In the genomic region with DNA sequence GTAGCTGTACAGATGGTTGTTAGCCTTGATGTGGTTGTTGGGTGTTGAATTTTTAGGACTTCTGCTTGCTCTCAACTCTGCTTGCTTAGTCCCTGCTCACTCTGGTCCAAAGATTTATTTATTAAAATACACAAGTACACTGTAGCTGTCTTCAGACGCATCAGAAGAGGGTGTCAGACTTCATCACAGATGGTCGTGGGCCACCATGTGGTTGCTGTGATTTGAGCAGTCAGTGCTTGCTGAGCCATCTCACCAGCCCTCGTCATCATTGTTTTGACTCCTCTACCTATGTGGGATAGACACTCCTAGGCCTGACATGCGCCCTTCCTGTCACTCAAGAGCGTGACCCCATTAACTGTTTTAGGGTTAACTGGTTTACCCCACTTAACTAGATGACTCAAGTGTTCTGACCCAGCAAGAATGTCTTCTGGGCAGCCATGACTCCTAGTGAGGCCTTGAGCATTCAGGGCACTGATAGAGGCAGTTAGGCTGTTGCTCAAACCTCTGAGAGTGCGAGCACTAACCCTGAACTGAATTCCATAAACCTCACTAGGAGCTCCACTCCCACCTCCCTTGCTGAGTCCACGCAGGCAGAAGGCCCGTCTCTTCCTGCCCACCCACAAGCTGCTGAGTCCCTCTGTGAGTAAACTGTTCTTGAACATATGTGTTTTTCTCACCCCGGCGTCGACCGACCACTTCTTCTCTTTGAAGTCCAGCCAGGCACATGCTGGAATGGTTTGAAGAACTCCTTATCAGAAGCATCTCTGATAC, we compare ENCODE assay signal across 21 mouse cellular contexts. TPM values are rescaled to one million over a fixed set of nuclear protein-coding genes. Genes with fewer than 3 reads are reported as not detected.
DNase-seq lines count a peak whose midpoint lies in the region; ATAC-seq and TF ChIP-seq lines count a peak whose summit lies in the region.
"Had no signal": no experiment of that assay in that cellular context is flagged by ENCODE, and none has a peak within 500 bp of the region (broad histone marks: within the 10 kb centered on the region; RNA-seq: fewer than 3 reads in every experiment).

No protein-coding gene starts in this region.

- H3K27me3 ChIP-seq in lung, embryonic 14.5 days (ENCODE audit: insufficient read depth, low read length) = no peaks in the 10 kb centered on the region
- H3K27me3 ChIP-seq in heart, embryonic 12.5 days (replicated peaks) = no peaks in the 10 kb centered on the region
- H3K27me3 ChIP-seq: intestine, embryonic 15.5 days; limb, embryonic 12.5 days; liver, embryonic 15.5 days; neural tube, embryonic 12.5 days had no signal

- no peak overlapping the region for H3K27ac ChIP-seq in lung, embryonic 14.5 days (ENCODE audit: low read depth)
- no peak overlapping the region for H3K27ac ChIP-seq in heart, embryonic 12.5 days (ENCODE audit: poor library complexity, severe bottlenecking)
- H3K27ac ChIP-seq: hindbrain, embryonic 14.5 days; intestine, embryonic 15.5 days; kidney, postnatal 0 days; limb, embryonic 12.5 days; liver, embryonic 15.5 days; neural tube, embryonic 12.5 days had no signal

- peak; percentile 73 for DNase-seq in heart, adult 11 months
- no peak for DNase-seq in heart, postnatal 4 days
- no peak for DNase-seq in lung, embryonic 14.5 days
- DNase-seq in lung, adult 2 months = no peak
- peak; percentile 61 for DNase-seq in adrenal gland, postnatal 14 days
- peak; percentile 43 to 53 for DNase-seq in right cerebral cortex, postnatal 10 days (ENCODE audit: low spot score in 2 of 2)
- DNase-seq: B cell, adult 2 months; cerebellum, adult 18-20 months; gastrocnemius, postnatal 14 days; heart, postnatal 10 days; thymus, adult 2 months had no signal

- no peaks in the 10 kb centered on the region for H3K4me1 ChIP-seq in lung, embryonic 14.5 days (ENCODE audit: insufficient read depth)
- no peaks in the 10 kb centered on the region for H3K4me1 ChIP-seq in lung, adult 2 months (ENCODE audit: control insufficient read depth, insufficient read depth, low read length)
- H3K4me1 ChIP-seq in heart, embryonic 12.5 days (replicated peaks) = no peaks in the 10 kb centered on the region
- H3K4me1 ChIP-seq: intestine, embryonic 15.5 days; liver, embryonic 15.5 days; neural tube, embryonic 12.5 days had no signal

- H3K36me3 ChIP-seq in lung, embryonic 14.5 days (ENCODE audit: insufficient read depth) = no peaks in the 10 kb centered on the region
- no peaks in the 10 kb centered on the region for H3K36me3 ChIP-seq in heart, embryonic 12.5 days
- H3K36me3 ChIP-seq: intestine, embryonic 15.5 days; limb, embryonic 12.5 days; liver, embryonic 15.5 days; neural tube, embryonic 12.5 days had no signal

- peak; percentile 31 for ATAC-seq in lung, embryonic 14.5 days (ENCODE audit: insufficient read depth)
- ATAC-seq in heart, embryonic 12.5 days (ENCODE audit: insufficient number of reproducible peaks, low FRiP score) = no peak
- ATAC-seq: forebrain, embryonic 16.5 days; intestine, embryonic 15.5 days had no signal

- no peak overlapping the region for H3K4me3 ChIP-seq in lung, embryonic 14.5 days (ENCODE audit: low read depth, low read length)
- H3K4me3 ChIP-seq in lung, adult 2 months (replicated peaks; ENCODE audit: extremely low read depth, low read depth, low read length) = no peak overlapping the region
- no peak overlapping the region for H3K4me3 ChIP-seq in heart, embryonic 12.5 days
- H3K4me3 ChIP-seq: erythroblast, embryonic 14.5 days; intestine, embryonic 15.5 days; limb, embryonic 12.5 days; liver, embryonic 15.5 days; neural tube, embryonic 12.5 days had no signal

- TF ChIP-seq POLR2A in lung, adult 2 months (IDR thresholded peaks at IDR 0.05; ENCODE audit: borderline replicate concordance, extremely low read depth, low read depth, low read length) = no peak

- WGBS in lung, embryonic 14.5 days = 53% methylated on average over 12 of the region's 12 CpGs
- 61% methylated on average over 12 of the region's 12 CpGs for WGBS in lung, adult 2 months
- WGBS in heart, embryonic 12.5 days = 68% methylated on average over 12 of the region's 12 CpGs

- H3K9ac ChIP-seq in lung, embryonic 14.5 days = no peak overlapping the region
- no peak overlapping the region for H3K9ac ChIP-seq in heart, embryonic 12.5 days
- H3K9ac ChIP-seq: hindbrain, embryonic 14.5 days; intestine, embryonic 15.5 days; limb, embryonic 12.5 days; liver, embryonic 15.5 days; neural tube, embryonic 12.5 days had no signal

- no peak for TF ChIP-seq CTCF in lung, embryonic 14.5 days (IDR thresholded peaks at IDR 0.05; ENCODE audit: low read depth)
- no peak for TF ChIP-seq CTCF in lung, adult 2 months (IDR thresholded peaks at IDR 0.05; ENCODE audit: insufficient read depth, low read length)

- H3K9me3 ChIP-seq in lung, embryonic 14.5 days (ENCODE audit: low read depth, low read length) = no peaks in the 10 kb centered on the region
- H3K9me3 ChIP-seq in heart, embryonic 12.5 days (replicated peaks) = no peaks in the 10 kb centered on the region
- H3K9me3 ChIP-seq: intestine, embryonic 15.5 days; limb, embryonic 12.5 days; liver, embryonic 15.5 days; neural tube, embryonic 12.5 days had no signal

- no peak overlapping the region for H3K4me2 ChIP-seq in lung, embryonic 14.5 days
- H3K4me2 ChIP-seq in heart, embryonic 12.5 days = no peak overlapping the region
- H3K4me2 ChIP-seq: hindbrain, embryonic 14.5 days; intestine, embryonic 15.5 days; limb, embryonic 12.5 days; liver, embryonic 15.5 days; neural tube, embryonic 12.5 days had no signal

RNA-seq across cellular contexts. Expression of a gene that starts 17.5 kb away (rescaled TPM):
- 100 to 1,000 TPM; 199 to 200 TPM for total RNA-seq in heart, postnatal 4 days (2021)
- 434 and 450 TPM in 2 replicates for polyA plus RNA-seq in lung, embryonic 14.5 days (2014; fragmentation: Nextera tagmentation; extraction: Ambion mirVana)
- polyA plus RNA-seq in lung, adult 2 months (2012; rRNA removed) = 85.8 and 106 TPM in 2 replicates
- 198 and 230 TPM in 2 replicates for total RNA-seq in adrenal gland, postnatal 14 days (2021)
- 295 and 296 TPM in 2 replicates for polyA plus RNA-seq in heart, embryonic 12.5 days (2016; fragmentation: Nextera tagmentation; extraction: Ambion mirVana)

RNA-seq across cellular contexts. Expression of a gene that starts 31.3 kb away (rescaled TPM):
- total RNA-seq in heart, postnatal 4 days (2021) = 10 to 100 TPM; 27.8 to 34.2 TPM
- polyA plus RNA-seq in lung, embryonic 14.5 days (2014; fragmentation: Nextera tagmentation; extraction: Ambion mirVana) = 32.6 and 41.4 TPM in 2 replicates
- polyA plus RNA-seq in lung, adult 2 months (2012; rRNA removed) = 22.6 and 31.5 TPM in 2 replicates
- 21.6 and 35.8 TPM in 2 replicates for total RNA-seq in adrenal gland, postnatal 14 days (2021)
- 28.4 and 29.1 TPM in 2 replicates for polyA plus RNA-seq in heart, embryonic 12.5 days (2016; fragmentation: Nextera tagmentation; extraction: Ambion mirVana)

RNA-seq across cellular contexts. Expression of a gene that starts 56.9 kb away (rescaled TPM):
- 1 to 10 TPM; 1.5 to 1.8 TPM for total RNA-seq in heart, postnatal 4 days (2021)
- 3.4 and 4.3 TPM in 2 replicates for polyA plus RNA-seq in lung, embryonic 14.5 days (2014; fragmentation: Nextera tagmentation; extraction: Ambion mirVana)
- polyA plus RNA-seq in lung, adult 2 months (2012; rRNA removed) = 0.31 and 0.45 TPM in 2 replicates
- 2.7 and 2.9 TPM in 2 replicates for total RNA-seq in adrenal gland, postnatal 14 days (2021)
- 1.6 and 2.5 TPM in 2 replicates for polyA plus RNA-seq in heart, embryonic 12.5 days (2016; fragmentation: Nextera tagmentation; extraction: Ambion mirVana)
- total RNA-seq: monocyte, adult 5-6 weeks had no signal
- polyA plus RNA-seq: erythroblast, embryonic 14.5 days had no signal

Comparison
In these comparisons a context has a peak if more than half of its experiments do, and no peak if none do; other contexts are left out.
1. DNase-seq: peak in heart, adult 11 months (single experiment), adrenal gland, postnatal 14 days (single experiment) and right cerebral cortex, postnatal 10 days (2 of 2); none in heart, postnatal 4 days (single experiment), lung, embryonic 14.5 days (single experiment) and lung, adult 2 months (single experiment).